Mouse (Mus musculus) cerebellum, adult 18-20 months (tissue): Measurements from ENCODE around the gene Dock6.

ENCODE experiments used
- DNase-seq, 2 experiments: peaks; one replicate each; pipeline ENCODE4 v3.0.0; 2021

The Dock6 gene

GRCm38 (mm10) chr9:21846755-21847341, 5.6 kb downstream of the Dock6 start:
- no peak for DNase-seq

GRCm38 (mm10) chr9:21845381-21846080, 6.9 kb downstream of the Dock6 start:
- no peak for DNase-seq

- DNase-seq, result no peak
Observed at GRCm38 (mm10) chr9:21843086-21843485, 9.3 kb downstream of the Dock6 start.

GRCm38 (mm10) chr9:21842391-21842790, 10.0 kb downstream of the Dock6 start:
- no peak for DNase-seq

DNA sequence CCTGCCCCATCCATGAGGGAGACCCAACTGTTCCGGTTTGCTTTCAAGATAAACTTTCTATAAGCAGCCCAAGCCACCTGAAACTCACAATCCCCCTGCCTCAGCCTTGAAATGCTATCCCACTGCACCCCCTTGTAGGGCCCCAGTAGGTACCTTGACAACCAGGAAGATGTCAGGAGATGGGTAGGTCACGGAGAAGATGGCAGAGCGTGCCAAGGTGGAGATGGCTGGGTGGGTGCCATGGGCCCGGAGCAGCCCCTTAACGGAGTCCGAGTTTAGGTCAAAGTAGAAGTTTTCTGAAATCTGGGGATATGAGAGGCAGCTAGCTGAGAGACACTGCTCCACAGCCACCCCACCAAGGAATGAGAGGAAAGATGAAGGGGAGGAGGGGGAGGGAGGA, 11.1 kb downstream of the Dock6 start:
- no peak for DNase-seq

DNA sequence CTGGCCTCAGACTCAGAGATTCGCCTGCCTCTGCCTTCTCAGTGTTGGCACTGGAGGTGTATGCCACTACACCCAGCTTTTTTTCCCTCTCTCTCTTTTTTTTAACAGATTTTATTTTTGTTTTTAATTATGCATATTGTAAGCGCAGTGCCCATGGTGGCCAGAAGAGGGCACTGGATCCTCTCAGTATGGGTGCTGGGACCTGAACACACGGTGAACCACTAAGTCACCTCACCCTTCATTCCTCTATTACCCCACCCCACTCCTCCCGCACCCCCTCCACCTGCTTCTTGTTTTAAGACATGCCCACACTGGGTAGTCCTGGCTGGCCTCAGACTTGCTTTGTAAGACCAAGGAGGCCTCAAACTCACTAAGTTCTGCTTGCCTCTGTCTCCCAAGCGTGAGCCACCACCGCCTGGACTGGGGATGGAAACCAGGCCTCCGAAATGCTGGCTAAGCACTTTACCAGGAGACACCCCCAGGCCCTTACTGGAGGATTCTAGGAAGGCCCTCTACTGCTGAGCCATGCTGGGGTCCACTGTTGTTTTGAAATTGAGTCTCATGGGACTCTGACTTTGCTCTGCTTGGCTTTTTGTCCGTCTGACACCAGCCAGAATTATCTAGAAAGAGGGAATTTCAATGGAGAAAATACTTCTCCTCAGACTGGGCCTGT, 12.2 kb downstream of the Dock6 start:
- peak in 1 of 2 experiments; percentile 55 for DNase-seq

GRCm38 (mm10) chr9:21837690-21838089, 14.7 kb downstream of the Dock6 start:
- DNase-seq, result no peak

GRCm38 (mm10) chr9:21835258-21835912, 17.1 kb downstream of the Dock6 start, which contains the start of gene Angptl8:
Gene Angptl8 (plus strand): TSS chr9:21835510.
- no peak for DNase-seq

- DNase-seq, result no peak
Observed at GRCm38 (mm10) chr9:21831558-21832240, 20.7 kb downstream of the Dock6 start.

GRCm38 (mm10) chr9:21830936-21831335, 21.5 kb downstream of the Dock6 start:
- DNase-seq, result no peak

DNA sequence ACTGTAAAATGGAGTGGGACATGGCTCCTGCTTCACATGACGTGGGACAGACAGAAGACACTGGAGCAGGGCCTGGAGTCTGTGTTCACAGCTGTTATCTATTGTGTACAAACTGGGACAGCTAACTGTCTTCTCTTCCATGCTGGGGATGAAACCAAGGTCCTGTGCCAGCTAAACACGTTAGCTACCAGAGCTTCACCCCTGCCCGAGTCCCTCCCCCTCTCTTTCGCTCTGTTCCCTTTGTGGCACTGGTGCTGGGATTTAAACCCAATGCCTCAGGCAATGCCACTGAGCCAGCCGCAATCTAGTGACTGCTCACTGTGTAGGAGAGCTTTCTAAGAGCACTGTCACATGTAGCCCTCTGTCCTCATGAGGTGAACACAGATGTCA, 22.0 kb downstream of the Dock6 start:
- DNase-seq, result no peak

DNA sequence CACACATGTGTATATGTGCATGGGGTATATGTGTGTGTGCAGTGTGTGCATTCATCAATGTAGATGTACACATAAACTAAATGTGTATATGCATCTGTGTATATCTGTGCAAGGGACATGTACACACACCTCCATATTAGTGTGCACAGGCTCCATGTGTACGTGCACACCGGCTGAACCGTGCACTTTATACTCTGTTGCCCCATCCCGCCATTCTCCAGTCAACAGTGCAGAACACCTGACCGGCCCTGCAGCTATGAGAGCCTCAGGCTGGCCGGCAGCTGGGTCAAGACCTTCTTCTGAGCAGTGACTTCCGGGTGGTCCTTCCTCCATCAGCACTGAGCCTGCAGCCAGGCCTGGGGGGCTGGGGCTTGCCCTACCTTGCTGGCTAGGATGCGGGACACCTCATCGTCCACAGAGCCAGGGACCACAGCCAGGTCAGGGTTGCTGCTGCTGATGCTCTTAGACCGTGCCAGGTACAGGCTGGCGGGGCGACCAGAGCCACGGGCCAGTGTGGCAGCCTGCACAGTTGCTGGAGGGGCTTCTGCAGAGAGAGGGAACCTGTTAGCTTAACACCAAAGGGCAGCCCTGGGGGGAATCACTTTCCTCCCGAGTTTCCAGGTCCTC, 22.5 kb downstream of the Dock6 start:
- DNase-seq, result no peak

DNA sequence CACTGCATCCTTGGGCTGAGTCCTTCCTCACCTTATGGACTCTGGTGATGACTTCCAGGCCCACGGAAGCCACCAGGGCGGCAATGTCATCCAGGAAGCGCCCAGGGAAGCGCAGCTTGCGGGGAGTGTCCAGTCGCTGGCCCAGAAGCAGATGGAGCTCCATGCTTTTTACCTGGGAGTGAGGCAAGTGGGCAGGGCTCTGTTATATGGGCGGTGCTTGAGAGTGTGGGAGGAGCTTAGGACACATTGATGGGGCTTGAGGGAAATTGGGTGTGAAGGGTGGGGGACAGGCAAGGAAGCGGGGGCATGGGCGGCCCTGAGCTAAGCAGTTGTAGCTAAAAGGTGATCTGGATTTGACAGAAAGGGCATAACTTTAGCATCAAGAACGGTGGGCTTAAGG, 28.1 kb downstream of the Dock6 start:
- DNase-seq, result no peak

- no peak for DNase-seq
Observed at GRCm38 (mm10) chr9:21823957-21824356, 28.5 kb downstream of the Dock6 start.

DNA sequence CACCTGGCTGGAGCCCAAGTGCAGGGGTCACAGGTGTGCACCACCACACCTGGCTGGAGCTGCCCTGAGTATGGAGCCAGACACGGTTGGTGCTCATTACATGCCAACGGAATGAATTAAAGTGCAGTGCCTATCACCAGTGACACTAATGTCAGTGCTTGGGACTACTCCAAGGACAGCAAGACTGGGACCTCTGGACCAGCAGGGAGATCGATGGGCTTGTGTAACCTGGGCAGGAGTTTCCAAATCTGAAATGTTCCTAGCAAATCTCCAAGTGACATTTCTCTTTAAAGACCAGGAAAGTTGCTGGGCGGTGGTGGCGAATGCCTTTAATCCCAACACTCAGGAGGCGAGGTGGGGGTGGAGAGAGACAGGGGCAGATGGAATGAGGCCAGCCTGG, 29.7 kb downstream of the Dock6 start:
- DNase-seq, result no peak

DNA sequence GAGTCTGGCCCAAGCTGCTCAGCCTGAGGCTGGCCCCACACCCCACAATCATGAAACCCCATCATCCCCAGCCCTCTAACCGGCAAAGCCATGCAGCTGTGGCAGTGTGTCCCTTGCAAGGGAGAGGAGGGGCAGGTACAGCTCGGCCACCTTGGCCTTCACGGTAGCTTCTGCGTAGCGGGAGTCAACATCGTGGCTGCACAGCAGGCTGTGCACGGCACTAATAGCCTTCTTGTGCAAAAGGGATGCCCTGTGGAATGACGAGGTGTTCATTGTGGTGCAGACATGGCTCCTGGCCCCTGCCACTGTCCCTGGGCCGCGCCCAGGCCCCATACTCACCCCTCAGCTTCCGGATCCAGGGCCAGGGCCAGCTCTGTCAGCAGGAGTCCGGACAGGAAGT, 32.3 kb downstream of the Dock6 start:
- no peak for DNase-seq

- DNase-seq, result peak; percentile 63 to 72
Observed at GRCm38 (mm10) chr9:21819181-21819729, 33.2 kb downstream of the Dock6 start.

DNA sequence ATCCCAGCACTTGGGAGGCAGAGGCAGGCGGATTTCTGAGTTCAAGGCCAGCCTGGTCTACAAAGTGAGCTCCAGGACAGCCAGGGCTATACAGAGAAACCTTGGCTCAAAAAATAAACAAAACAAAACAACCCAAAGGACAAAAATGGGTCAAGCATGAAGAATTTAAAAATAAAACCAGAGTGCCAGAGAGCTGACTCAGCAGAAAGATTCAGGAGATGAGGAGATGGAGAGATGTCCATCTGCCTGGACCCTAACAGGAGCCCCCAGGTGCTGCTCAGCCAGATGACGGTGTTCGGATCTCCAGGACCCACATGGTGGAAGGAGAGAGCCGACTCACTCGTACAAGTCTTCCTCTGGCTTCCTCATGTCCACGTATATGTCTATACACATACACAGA, 33.9 kb downstream of the Dock6 start:
- no peak for DNase-seq

- no peak for DNase-seq
Observed at GRCm38 (mm10) chr9:21818125-21818524, 34.3 kb downstream of the Dock6 start.

- DNase-seq, result no peak
Observed at GRCm38 (mm10) chr9:21816716-21817305, 35.6 kb downstream of the Dock6 start.

- DNase-seq, result no peak
Observed at GRCm38 (mm10) chr9:21811170-21811569, 41.3 kb downstream of the Dock6 start.

- DNase-seq, result no peak
Observed at GRCm38 (mm10) chr9:21808561-21808960, 43.9 kb downstream of the Dock6 start.
